Mouse (Mus musculus) forebrain, embryonic 14.5 days (tissue): ENCODE measurements at regions not wholly inside any gene's neighbourhood (a gene's known extent, or its start where the extent isn't known, plus 50 kb on each side); places are given as distances from the start of the nearest gene placed in this dataset.

ENCODE experiments used
- ATAC-seq: fragments of 200-750 bp; cut with Nextera tagmentation; 2 replicates; pipeline ENCODE4 v1.8.0; 2017; ENCODE audit warnings: mild to moderate bottlenecking, moderate library complexity
- DNase-seq: peaks from one replicate; pipeline ENCODE4 v3.0.0-alpha.2; 2015; ENCODE audit warnings: low spot score
- H3K27ac ChIP-seq: fragments of 300-500 bp; sonication (generic); 2 replicates; pipeline ENCODE4 v1.5.1; 2014; ENCODE audit warnings: low read depth, mild to moderate bottlenecking, control low read depth, low read length, moderate library complexity
- H3K27me3 ChIP-seq: fragments of 300-500 bp; sonication (generic); replicated peaks from 2 replicates; pipeline ENCODE4 v1.6.1; 2014; ENCODE audit warnings: low read length, control low read depth, mixed read lengths; ENCODE audit not compliant: control insufficient read depth, insufficient read depth
- H3K36me3 ChIP-seq: fragments of 300-500 bp; sonication (generic); 2 replicates; pipeline ENCODE4 v1.6.1; 2014; ENCODE audit warnings: low read length, control low read depth; ENCODE audit not compliant: control insufficient read depth, insufficient read depth
- H3K4me1 ChIP-seq: fragments of 300-500 bp; sonication (generic); 2 replicates; pipeline ENCODE4 v1.6.1; 2014; ENCODE audit warnings: antibody characterized with exemption, low read length, control low read depth; ENCODE audit not compliant: control insufficient read depth, insufficient read depth
- H3K4me2 ChIP-seq: fragments of 300-500 bp; sonication (generic); 2 replicates; pipeline ENCODE4 v1.6.1; 2014; ENCODE audit warnings: mild to moderate bottlenecking, control low read depth, low read length
- H3K4me3 ChIP-seq: fragments of 300-500 bp; sonication (generic); 2 replicates; pipeline ENCODE4 v1.5.1; 2014; ENCODE audit warnings: low read depth, low read length, control low read depth
- H3K9ac ChIP-seq: fragments of 300-500 bp; sonication (generic); 2 replicates; pipeline ENCODE4 v1.6.1; 2014; ENCODE audit warnings: mild to moderate bottlenecking, low read length, control low read depth, moderate library complexity
- H3K9me3 ChIP-seq: fragments of 300-500 bp; sonication (generic); replicated peaks from 2 replicates; pipeline ENCODE4 v1.6.1; 2016; ENCODE audit warnings: low read length, control low read depth, mixed read lengths; ENCODE audit not compliant: control insufficient read depth
- WGBS: fragments of 180-500 bp; shearing (Covaris S2); extraction: QIAGEN DNeasy Blood & Tissue Kit; methylation state at CpG from one replicate; pipeline ENCODE4 v1.1.7; 2014; 5-methylcytosine and 5-hydroxymethylcytosine counted together

DNA sequence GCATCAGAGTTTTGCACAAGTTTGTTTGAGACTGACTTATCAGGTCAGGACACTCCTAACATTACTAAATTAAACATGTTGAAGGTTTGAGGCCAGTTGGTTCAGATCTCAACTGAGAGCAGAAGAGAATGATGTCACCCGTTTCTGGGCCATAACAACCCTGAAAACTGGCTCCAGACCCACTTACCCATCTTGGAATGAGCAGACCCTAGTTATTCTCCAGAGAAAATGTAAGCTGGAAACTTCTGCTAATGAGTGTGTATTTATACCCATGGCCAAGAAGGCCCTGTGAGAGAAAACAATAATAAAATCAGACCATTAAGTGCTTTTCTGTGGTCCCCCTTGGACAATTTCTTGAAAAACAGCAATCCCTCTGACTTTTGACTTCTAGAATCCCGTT lies 282.4 kb upstream of the Nfe2l3 start:
- Histone ChIP-seq H3K4me3 (no peak overlapping the region), H3K4me2 (no peak overlapping the region)
- WGBS = 88% methylated on average over 2 of the region's 2 CpGs

DNA sequence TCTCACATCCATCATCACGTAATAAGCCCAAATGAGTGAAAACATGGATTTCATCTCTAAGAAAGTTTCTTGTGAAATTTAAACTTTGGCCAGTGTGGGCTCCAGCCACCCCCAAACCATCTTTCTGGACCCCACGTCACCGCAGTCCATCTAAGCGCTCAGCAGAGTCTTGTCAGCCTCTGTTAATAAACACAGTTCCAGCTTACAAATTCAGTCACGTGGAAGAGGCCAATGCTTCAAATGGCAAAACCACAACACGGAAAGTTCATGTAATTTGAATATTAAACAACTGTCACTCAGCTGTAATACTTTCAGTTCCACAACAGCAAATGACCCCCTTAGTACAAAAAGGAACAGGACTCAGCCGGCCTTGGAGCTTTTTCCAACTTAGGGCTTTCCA lies 282.0 kb upstream of the Nfe2l3 start:
- no peak for DNase-seq
- no peak overlapping the region for H3K4me2 ChIP-seq
- 87% methylated on average over 7 of the region's 7 CpGs for WGBS
- no peak overlapping the region for H3K9ac ChIP-seq
- ATAC-seq = no peak
- no peak overlapping the region for H3K4me3 ChIP-seq
- no peaks in the 10 kb centered on the region; the same call in 1 of the 2 replicates for H3K4me1 ChIP-seq
- no peaks in the 10 kb centered on the region for H3K36me3 ChIP-seq
- H3K27ac ChIP-seq = no peak overlapping the region
- no peaks in the 10 kb centered on the region for H3K9me3 ChIP-seq
- no peaks in the 10 kb centered on the region for H3K27me3 ChIP-seq

More for the DNA sequence above, 282.4 kb upstream of the Nfe2l3 start:
- no peaks in the 10 kb centered on the region for H3K27me3 ChIP-seq
- no peak overlapping the region for H3K9ac ChIP-seq
- no peak for ATAC-seq
- no peaks in the 10 kb centered on the region for H3K36me3 ChIP-seq
- H3K27ac ChIP-seq = no peak overlapping the region
- H3K9me3 ChIP-seq = no peaks in the 10 kb centered on the region
- peak; percentile 23 for DNase-seq
- H3K4me1 ChIP-seq = no peaks in the 10 kb centered on the region; the same call in 1 of the 2 replicates

DNA sequence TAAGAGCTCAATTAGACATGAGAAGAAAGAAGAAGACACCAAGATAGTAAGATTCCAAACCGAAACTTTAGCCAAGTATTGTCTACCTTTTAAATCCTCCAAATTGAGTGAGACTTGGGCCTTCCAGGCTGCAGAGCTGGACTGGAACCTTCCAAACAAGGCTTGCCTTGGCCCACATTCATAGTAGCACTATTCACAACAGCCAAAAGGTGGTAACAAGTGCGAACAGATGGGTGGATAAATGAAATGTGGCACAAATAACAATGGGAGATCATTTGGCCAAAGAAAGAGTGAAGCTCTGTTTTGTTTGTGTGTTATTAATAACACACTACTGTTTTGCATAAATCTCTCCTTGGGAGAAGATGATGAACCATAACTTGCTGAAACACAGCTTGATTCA lies 281.6 kb upstream of the Nfe2l3 start:
- no peak for ATAC-seq
- no peak overlapping the region for H3K4me3 ChIP-seq

DNA sequence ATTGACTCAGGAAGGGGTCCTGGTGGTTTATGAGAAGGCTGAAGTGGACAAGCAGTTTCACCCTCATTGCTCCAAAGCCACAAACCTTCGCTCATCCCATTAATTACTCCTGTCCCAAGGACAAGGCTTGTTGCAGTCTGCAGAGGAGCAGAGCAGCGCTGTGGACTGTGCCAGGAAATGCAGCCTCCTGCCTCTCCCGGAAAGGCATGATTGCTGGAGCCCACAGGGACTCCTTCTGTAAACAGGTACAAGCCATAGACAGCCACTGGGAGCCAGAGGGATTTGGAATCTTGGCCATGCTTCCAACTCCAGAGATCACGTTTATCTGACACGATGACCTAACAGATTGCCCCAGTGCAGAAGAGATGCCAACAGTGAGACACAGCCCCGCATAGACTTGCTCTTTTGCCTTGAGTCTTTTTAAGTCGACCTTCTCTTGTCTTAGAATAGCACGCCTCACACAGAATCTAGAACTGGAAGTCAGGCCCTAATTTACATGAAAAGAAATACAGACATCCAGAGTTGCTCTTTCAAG lies 275.6 kb upstream of the Nfe2l3 start:
- ATAC-seq (no peak), DNase-seq (no peak)
- peaks cover 2% of the 10 kb centered on the region; the same call in 1 of the 2 replicates for H3K4me1 ChIP-seq
- WGBS = 87% methylated on average over 8 of the region's 8 CpGs
- no peaks in the 10 kb centered on the region for H3K9me3 ChIP-seq
- no peaks in the 10 kb centered on the region for H3K36me3 ChIP-seq
- no peak overlapping the region for H3K27ac ChIP-seq
- no peak overlapping the region for H3K9ac ChIP-seq
- H3K27me3 ChIP-seq = no peaks in the 10 kb centered on the region
- no peak overlapping the region for H3K4me2 ChIP-seq
- H3K4me3 ChIP-seq = no peak overlapping the region

More for the DNA sequence above, 281.6 kb upstream of the Nfe2l3 start:
- no peak overlapping the region for H3K4me2 ChIP-seq
- 74% methylated on average over 2 of the region's 2 CpGs for WGBS
- H3K9ac ChIP-seq = no peak overlapping the region
- no peak overlapping the region for H3K27ac ChIP-seq
- peak; percentile 30 for DNase-seq
- no peaks in the 10 kb centered on the region; the same call in 1 of the 2 replicates for H3K4me1 ChIP-seq
- no peaks in the 10 kb centered on the region for H3K36me3 ChIP-seq
- no peaks in the 10 kb centered on the region for H3K9me3 ChIP-seq
- H3K27me3 ChIP-seq = no peaks in the 10 kb centered on the region

DNA sequence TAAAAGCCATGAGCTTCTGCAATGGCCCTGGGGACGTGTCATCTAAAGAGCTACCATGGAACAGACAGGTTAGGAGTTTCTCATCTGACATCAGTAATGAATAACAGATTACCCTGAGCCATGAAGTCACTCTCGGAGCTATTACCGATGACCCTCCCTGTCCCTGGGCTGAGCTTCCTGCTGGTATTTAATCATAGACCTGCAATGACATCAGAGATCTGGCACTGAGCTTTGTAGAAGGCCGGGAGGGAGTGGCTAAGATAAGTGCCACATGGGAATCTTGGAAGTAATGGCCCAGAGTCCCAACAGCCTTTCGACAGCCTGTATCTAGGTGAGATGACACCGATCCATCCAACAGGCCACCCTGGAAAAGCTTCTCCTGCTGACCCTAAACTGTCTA lies 271.3 kb upstream of the Nfe2l3 start:
- no peak for DNase-seq
- H3K9ac ChIP-seq = no peak overlapping the region
- peaks cover 14% of the 10 kb centered on the region; the same call in 1 of the 2 replicates for H3K4me1 ChIP-seq
- no peak overlapping the region for H3K27ac ChIP-seq
- H3K9me3 ChIP-seq = no peaks in the 10 kb centered on the region
- H3K4me3 ChIP-seq = no peak overlapping the region
- no peak overlapping the region for H3K4me2 ChIP-seq
- WGBS = 88% methylated on average over 6 of the region's 6 CpGs
- no peaks in the 10 kb centered on the region for H3K27me3 ChIP-seq
- ATAC-seq = no peak
- no peaks in the 10 kb centered on the region for H3K36me3 ChIP-seq

DNA sequence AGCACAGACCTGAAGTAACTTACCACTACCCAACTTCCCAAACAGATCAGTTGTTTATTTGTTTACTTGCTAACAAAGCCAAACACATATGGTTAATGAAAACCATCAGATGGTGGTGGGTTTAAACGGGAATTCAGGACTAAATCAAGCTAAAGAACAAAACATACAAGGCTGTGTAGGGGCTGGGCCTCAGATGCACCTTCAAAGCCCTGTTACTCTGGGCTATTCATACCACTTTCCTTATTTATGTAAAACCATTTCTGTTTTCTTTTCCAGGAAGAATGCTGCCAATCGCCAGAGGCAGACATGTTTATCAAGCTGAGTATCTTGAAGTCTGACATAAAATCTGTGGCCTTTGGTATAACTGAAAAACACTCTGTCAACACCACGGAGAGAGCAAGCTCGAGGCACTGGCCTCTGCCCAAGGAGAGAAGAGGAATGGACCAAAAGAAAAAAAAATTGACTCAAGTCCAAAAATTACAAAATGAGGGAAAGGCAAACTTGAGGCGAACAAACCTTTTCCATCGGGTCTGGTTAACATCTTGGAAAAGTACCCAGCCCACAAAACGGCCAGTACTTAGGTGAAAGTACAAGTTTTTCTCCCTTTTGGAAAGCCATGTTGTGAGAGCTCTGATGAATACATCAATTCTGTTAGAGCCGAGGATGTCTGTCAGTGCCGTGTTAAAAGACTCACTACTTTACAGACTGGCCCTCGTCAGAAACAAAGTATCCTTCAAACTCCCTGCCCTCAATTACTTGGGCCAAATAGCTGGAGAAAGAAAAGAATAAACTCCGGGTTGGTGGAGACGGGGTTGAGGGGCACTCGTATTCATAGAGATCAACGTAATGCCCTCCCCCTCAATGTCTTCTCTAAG lies 270.0 kb upstream of the Nfe2l3 start:
- Histone ChIP-seq H3K9me3 (no peaks in the 10 kb centered on the region), H3K36me3 (no peaks in the 10 kb centered on the region), H3K4me1 (peaks cover 12% of the 10 kb centered on the region; the same call in 1 of the 2 replicates), H3K9ac (no peak overlapping the region), H3K27me3 (no peaks in the 10 kb centered on the region), H3K4me3 (no peak overlapping the region), H3K27ac (peak overlapping the region; percentile 52; the same call in 1 of the 2 replicates), H3K4me2 (no peak overlapping the region)
- WGBS = 27% methylated on average over 14 of the region's 14 CpGs
- ATAC-seq = peak; percentile 70
- peak; percentile 76 for DNase-seq

DNA sequence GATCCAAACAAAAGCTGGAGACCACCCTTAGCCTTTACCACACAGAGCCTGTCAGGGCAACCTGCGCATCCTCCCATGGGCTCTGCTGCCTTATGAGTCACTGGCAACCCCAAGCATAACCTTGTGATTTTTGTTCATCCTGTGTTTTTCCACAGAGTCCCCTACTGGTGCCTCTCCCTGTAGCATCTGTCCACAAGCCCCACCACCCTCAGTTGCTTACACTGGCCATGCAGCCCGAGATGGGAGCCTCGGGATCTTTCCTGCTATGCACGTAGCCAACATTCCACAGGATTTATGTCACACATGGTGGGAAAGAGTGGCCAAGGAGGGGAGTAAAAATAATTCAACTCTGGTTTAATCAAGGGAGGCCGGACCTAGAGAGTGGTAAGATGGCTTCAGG lies 269.2 kb upstream of the Nfe2l3 start:
- no peaks in the 10 kb centered on the region for H3K36me3 ChIP-seq
- no peak overlapping the region for H3K4me3 ChIP-seq
- 60% methylated on average over 5 of the region's 5 CpGs for WGBS
- peak; percentile 27 for DNase-seq
- H3K27ac ChIP-seq = peak overlapping the region; percentile 39; the same call in 1 of the 2 replicates
- H3K4me1 ChIP-seq = peaks cover 12% of the 10 kb centered on the region; the same call in 1 of the 2 replicates
- H3K9me3 ChIP-seq = no peaks in the 10 kb centered on the region
- no peak overlapping the region for H3K4me2 ChIP-seq
- no peaks in the 10 kb centered on the region for H3K27me3 ChIP-seq
- H3K9ac ChIP-seq = no peak overlapping the region
- ATAC-seq = peak; percentile 32; the same call in 1 of the 2 replicates

DNA sequence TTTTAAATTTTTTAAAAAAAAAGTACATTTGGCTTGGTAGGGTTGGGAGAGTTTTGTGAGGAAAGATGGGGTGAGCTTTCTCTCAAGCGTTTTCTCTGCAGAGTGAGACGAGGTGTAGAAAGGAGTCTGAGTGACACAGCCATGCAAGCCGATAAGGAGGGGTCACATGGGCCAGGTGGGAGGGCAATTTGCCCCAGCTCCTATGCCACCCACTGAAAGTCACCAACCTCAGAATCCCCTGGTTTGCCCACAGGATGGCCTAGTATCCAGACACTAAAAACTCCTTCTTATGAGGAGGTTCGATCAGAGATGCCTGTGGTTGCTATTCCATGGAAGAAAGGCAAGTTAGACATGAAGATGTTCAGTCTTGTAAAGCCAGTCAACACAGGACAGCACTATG lies 268.6 kb upstream of the Nfe2l3 start:
- no peaks in the 10 kb centered on the region for H3K9me3 ChIP-seq
- peaks cover 17% of the 10 kb centered on the region; the same call in 1 of the 2 replicates for H3K4me1 ChIP-seq
- WGBS = 89% methylated on average over 4 of the region's 4 CpGs
- no peak for DNase-seq
- H3K27ac ChIP-seq = no peak overlapping the region
- H3K4me3 ChIP-seq = no peak overlapping the region
- no peak overlapping the region for H3K4me2 ChIP-seq
- no peak for ATAC-seq
- no peak overlapping the region for H3K9ac ChIP-seq
- no peaks in the 10 kb centered on the region for H3K36me3 ChIP-seq
- peaks cover 3% of the 10 kb centered on the region; the same call in 1 of the 2 replicates for H3K27me3 ChIP-seq

DNA sequence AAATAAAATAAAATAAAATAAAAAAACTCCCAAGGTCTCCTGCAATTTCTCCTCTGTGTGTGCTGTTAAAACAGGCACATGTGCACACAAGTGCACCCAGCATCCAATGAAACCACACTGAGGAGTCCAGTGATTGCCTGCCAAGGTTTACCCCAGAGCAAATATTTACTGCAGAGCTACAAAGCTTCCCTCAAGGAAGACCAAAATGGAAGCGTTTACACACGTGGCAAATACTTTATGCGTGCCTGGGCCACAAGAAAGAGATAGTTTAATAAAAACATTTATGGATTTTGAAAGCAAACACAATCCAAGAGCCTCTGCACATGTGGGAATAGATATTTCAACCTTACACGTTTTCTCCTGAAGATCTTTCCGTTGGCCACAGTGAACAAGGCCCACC lies 265.4 kb upstream of the Nfe2l3 start:
- Histone ChIP-seq H3K4me2 (no peak overlapping the region), H3K9me3 (no peaks in the 10 kb centered on the region), H3K27ac (no peak overlapping the region), H3K4me3 (no peak overlapping the region), H3K27me3 (peaks cover 10% of the 10 kb centered on the region; the same call in 1 of the 2 replicates), H3K9ac (no peak overlapping the region), H3K4me1 (peaks cover 22% of the 10 kb centered on the region; the same call in 1 of the 2 replicates), H3K36me3 (no peaks in the 10 kb centered on the region)
- DNase-seq (no peak), ATAC-seq (no peak)
- 83% methylated on average over 5 of the region's 5 CpGs for WGBS
